Mouse (Mus musculus): ENCODE results near the gene Lsg1. TPM values are rescaled to one million over a fixed set of nuclear protein-coding genes. Genes with fewer than 3 reads are reported as not detected.

Gene Lsg1
- polyA plus RNA-seq, 1 experiment from 2014 or later: 17.5 TPM

DNA sequence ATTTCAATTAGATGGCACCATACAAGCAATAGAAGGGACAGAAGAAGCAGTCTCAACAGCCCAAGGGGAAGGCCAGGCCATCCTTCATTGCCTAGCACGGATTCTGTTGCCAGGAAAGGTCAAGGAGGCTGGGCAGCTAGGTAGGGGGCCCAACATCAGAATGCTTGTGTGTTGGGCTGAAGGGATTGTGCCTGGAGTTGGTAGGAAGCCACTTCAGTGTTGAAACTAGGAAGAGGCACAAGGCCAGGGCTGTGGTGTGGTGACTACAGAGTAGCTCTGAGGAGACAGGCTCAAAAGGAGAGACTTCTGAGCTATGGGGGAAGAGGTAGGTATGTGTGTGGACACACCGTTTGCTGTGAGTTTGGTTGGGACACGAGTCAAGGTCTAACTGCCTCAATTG is 8.0 kb upstream of the Lsg1 start:
- 23% methylated on average over 3 of the region's 3 CpGs for WGBS (ENCODE audit: insufficient replicate concordance)
- Histone ChIP-seq H3K27me3 (ENCODE audit: control insufficient read depth, insufficient read depth, low read depth, low read length) (peaks cover 12% of the 10 kb centered on the region), H3K36me3 (ENCODE audit: control insufficient read depth, insufficient read depth) (no peaks in the 10 kb centered on the region), H3K9ac (ENCODE audit: low read depth, low read length) (no peak overlapping the region), H3K4me3 (ENCODE audit: low read depth, low read length) (no peak overlapping the region), H3K4me2 (ENCODE audit: low read depth, low read length) (no peak overlapping the region), H3K9me3 (replicated peaks; ENCODE audit: control insufficient read depth, low read length) (no peaks in the 10 kb centered on the region), H3K4me1 (ENCODE audit: control insufficient read depth, low read depth, low read length) (peaks cover 3% of the 10 kb centered on the region; the same call in 1 of the 2 replicates), H3K27ac (ENCODE audit: low read length) (no peak overlapping the region)
- no peak for ATAC-seq (ENCODE audit: low read depth)

DNA sequence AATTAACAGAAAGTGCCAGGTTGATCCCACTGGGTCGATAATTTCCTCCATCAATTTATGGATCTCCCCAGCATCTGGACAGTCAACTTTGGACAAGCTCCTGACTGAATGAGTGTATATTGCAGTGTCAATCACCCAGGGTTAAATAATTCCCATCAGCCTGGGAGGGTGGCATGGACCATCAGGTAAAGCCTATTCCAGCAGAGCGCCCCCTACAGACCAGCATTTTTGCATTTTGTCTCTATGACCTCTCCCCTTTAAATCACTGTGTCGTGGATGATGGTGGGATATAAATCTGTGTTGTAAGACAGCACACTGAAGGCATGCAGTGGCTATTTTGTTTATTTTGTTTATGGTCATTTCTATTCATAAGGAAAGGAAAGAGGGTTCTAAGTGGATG is 4.6 kb upstream of the Lsg1 start:
- H3K36me3 ChIP-seq (ENCODE audit: control insufficient read depth, insufficient read depth): no peaks in the 10 kb centered on the region
- no peaks in the 10 kb centered on the region for H3K9me3 ChIP-seq (replicated peaks; ENCODE audit: control insufficient read depth, low read length)
- ATAC-seq (ENCODE audit: low read depth): no peak
- H3K4me3 ChIP-seq (ENCODE audit: low read depth, low read length): no peak overlapping the region
- H3K4me1 ChIP-seq (ENCODE audit: control insufficient read depth, low read depth, low read length): peaks cover 5% of the 10 kb centered on the region
- no peak overlapping the region for H3K4me2 ChIP-seq (ENCODE audit: low read depth, low read length)
- no peaks in the 10 kb centered on the region for H3K27me3 ChIP-seq (ENCODE audit: control insufficient read depth, insufficient read depth, low read depth, low read length)
- H3K27ac ChIP-seq (ENCODE audit: low read length): no peak overlapping the region
- 37% methylated on average over 3 of the region's 3 CpGs for WGBS (ENCODE audit: insufficient replicate concordance)
- H3K9ac ChIP-seq (ENCODE audit: low read depth, low read length): no peak overlapping the region

DNA sequence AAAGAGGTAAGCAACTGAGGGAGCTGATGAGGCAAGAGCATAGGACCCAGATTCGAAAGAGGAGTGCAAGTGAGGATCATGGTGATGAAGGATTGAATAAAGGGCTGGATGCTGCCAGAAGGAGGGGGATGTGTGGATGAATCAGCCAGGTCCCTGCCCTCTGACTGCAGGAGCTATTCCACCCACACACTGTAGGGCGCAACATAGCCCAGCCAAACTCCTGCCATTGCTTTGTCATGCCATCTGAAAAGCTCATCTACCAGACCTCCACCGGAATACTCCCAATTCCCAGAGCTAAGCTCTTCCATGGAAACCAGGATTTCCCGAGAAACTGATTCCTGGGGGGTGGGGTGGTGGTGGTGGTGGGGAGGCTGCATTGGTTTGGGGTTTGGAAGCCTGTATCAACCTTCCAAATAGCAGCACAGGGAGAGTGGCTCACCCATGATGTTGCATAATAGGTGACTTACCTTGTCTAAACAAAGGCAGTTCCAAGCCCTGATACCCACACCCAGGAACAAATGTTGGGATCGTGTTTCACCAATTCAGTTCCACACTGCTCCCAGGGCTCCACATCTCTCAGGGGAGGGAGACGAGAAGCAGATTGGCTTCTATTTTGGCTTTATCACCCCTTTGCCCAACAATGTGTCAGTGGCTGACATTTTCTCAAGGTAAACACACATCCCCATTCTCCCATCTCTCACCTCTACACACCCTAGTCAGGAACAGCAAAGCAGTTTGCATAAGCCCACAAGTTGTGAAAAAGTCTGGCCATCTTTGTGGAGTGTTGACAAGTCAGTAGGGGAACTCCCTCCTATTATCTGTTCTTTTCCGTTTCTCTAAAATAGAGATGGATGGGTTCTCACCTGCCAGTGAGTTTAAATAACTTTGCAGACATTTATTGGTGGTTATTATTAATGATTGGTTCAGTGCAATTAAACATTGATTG is 3.1 kb upstream of the Lsg1 start:
- Histone ChIP-seq H3K27me3 (ENCODE audit: control insufficient read depth, insufficient read depth, low read depth, low read length) (no peaks in the 10 kb centered on the region), H3K9ac (ENCODE audit: low read depth, low read length) (no peak overlapping the region), H3K9me3 (replicated peaks; ENCODE audit: control insufficient read depth, low read length) (no peaks in the 10 kb centered on the region), H3K36me3 (ENCODE audit: control insufficient read depth, insufficient read depth) (no peaks in the 10 kb centered on the region; the same call in 1 of the 2 replicates), H3K4me1 (ENCODE audit: control insufficient read depth, low read depth, low read length) (peaks cover 14% of the 10 kb centered on the region), H3K4me3 (ENCODE audit: low read depth, low read length) (no peak overlapping the region), H3K4me2 (ENCODE audit: low read depth, low read length) (no peak overlapping the region), H3K27ac (ENCODE audit: low read length) (no peak overlapping the region)
- WGBS (ENCODE audit: insufficient replicate concordance): 32% methylated on average over 7 of the region's 7 CpGs
- ATAC-seq (ENCODE audit: low read depth): no peak

DNA sequence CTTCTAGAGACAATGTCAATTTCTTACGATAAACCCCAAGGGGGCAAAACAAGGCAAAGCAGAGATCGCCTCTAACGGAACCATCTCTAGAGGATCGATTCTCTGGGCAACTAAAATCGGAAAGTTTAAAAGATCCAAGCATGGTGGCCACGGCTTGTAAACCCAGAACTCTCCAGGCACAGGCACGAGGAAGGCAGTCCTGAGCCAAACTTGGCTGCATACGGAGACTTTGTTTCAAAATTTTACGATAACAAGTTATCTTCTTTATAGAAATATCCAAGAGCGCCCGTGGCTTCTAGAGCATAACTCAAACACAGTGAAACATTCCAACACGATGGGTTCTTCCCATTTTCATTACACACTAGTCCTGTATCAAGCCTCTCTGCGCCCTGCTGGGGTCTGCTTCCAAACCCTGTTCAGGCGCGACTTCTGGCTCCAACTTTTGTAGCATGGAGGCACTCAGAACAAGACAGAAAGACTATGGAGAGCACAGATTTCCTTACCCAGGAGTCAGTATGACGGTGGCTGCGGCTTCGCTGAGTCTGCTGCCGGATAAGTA is 378 bp downstream of the Lsg1 start:
- 1% methylated on average over 19 of the region's 19 CpGs for WGBS (ENCODE audit: insufficient replicate concordance)
- Histone ChIP-seq H3K4me2 (ENCODE audit: low read depth, low read length) (peak overlapping the region; percentile 89), H3K4me3 (ENCODE audit: low read depth, low read length) (peak overlapping the region; percentile 94), H3K36me3 (ENCODE audit: control insufficient read depth, insufficient read depth) (peaks cover 23% of the 10 kb centered on the region), H3K9me3 (replicated peaks; ENCODE audit: control insufficient read depth, low read length) (no peaks in the 10 kb centered on the region), H3K27ac (ENCODE audit: low read length) (peak overlapping the region; percentile 52; the same call in 1 of the 2 replicates), H3K27me3 (ENCODE audit: control insufficient read depth, insufficient read depth, low read depth, low read length) (no peaks in the 10 kb centered on the region), H3K4me1 (ENCODE audit: control insufficient read depth, low read depth, low read length) (peaks cover 12% of the 10 kb centered on the region), H3K9ac (ENCODE audit: low read depth, low read length) (peak overlapping the region; percentile 84)
- 0 out of 2 replicates have a peak, but pooled peaks have one; percentile 4 for ATAC-seq (ENCODE audit: low read depth)

DNA sequence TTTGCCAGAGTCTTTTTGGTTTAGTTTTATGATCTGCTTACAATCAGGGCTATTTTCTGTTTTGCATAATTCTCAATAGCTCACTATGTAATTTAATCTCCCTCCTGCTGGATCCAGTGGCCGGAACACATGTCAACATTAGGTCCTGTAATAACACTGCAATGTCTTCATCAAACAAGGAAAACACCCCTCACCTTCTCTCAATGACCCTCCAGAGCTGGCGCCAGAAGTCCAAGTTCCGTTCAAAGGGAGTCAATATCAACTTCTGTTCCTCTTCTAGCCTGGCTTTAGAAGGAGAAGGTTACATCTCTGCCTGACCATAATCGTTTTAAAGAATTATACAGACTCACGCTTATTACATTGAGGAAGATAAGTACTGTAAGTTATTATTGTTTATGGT is 6.6 kb downstream of the Lsg1 start:
- ATAC-seq (ENCODE audit: low read depth): no peak
- Histone ChIP-seq H3K36me3 (ENCODE audit: control insufficient read depth, insufficient read depth) (peaks cover 64% of the 10 kb centered on the region), H3K27me3 (ENCODE audit: control insufficient read depth, insufficient read depth, low read depth, low read length) (no peaks in the 10 kb centered on the region), H3K4me3 (ENCODE audit: low read depth, low read length) (no peak overlapping the region), H3K4me2 (ENCODE audit: low read depth, low read length) (no peak overlapping the region), H3K9me3 (replicated peaks; ENCODE audit: control insufficient read depth, low read length) (no peaks in the 10 kb centered on the region), H3K27ac (ENCODE audit: low read length) (no peak overlapping the region), H3K9ac (ENCODE audit: low read depth, low read length) (no peak overlapping the region), H3K4me1 (ENCODE audit: control insufficient read depth, low read depth, low read length) (no peaks in the 10 kb centered on the region)
- WGBS (ENCODE audit: insufficient replicate concordance): 81% methylated on average over 5 of the region's 5 CpGs

DNA sequence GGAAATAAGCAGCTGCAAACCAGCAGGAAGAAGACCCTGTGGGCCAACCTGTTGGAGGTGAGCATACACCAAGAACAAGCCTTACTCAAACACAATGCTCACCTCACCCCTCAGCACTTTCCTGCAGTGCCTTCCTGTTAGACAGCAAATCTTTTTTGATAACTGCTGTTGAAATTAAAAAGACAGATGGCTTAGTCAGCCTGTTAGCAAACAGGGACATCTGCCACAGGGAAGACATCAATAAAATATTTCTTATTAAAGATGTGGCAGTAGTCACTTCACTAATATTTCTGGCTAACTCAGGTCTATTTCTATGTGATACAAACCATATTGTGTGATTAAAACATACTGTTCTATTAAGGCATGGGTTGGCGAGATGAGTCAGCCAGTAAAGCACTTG is 11.0 kb downstream of the Lsg1 start:
- 63% methylated on average over 1 of the region's 1 CpGs for WGBS (ENCODE audit: insufficient replicate concordance)
- H3K36me3 ChIP-seq (ENCODE audit: control insufficient read depth, insufficient read depth): peaks cover 47% of the 10 kb centered on the region

DNA sequence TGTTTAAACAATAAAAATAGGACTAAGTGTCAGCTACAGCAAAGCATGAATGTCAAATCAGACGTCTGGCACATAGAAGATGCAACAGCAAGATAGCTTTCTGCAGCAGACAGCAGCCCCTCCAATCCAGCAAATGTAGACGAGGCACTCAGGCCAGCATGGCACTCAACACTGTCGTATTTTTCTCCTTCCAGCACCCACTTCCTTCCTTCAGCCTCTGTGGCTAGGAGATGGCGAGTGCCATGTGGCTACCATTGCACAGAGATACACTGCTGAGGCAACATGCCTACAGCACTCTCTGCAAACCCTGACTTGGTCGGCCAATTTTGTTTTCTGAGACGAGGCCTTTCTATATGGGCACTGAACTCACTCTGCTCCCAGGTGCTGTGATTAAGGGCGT is 11.6 kb downstream of the Lsg1 start:
- Histone ChIP-seq H3K4me2 (ENCODE audit: low read depth, low read length) (no peak overlapping the region), H3K27ac (ENCODE audit: low read length) (no peak overlapping the region), H3K9me3 (replicated peaks; ENCODE audit: control insufficient read depth, low read length) (no peaks in the 10 kb centered on the region), H3K36me3 (ENCODE audit: control insufficient read depth, insufficient read depth) (peaks cover 47% of the 10 kb centered on the region), H3K9ac (ENCODE audit: low read depth, low read length) (no peak overlapping the region), H3K4me3 (ENCODE audit: low read depth, low read length) (no peak overlapping the region), H3K4me1 (ENCODE audit: control insufficient read depth, low read depth, low read length) (no peaks in the 10 kb centered on the region), H3K27me3 (ENCODE audit: control insufficient read depth, insufficient read depth, low read depth, low read length) (no peaks in the 10 kb centered on the region)
- WGBS (ENCODE audit: insufficient replicate concordance): 51% methylated on average over 7 of the region's 7 CpGs
- no peak for ATAC-seq (ENCODE audit: low read depth)

More for the DNA sequence above, 11.0 kb downstream of the Lsg1 start:
- Histone ChIP-seq H3K27me3 (ENCODE audit: control insufficient read depth, insufficient read depth, low read depth, low read length) (no peaks in the 10 kb centered on the region), H3K4me2 (ENCODE audit: low read depth, low read length) (no peak overlapping the region), H3K4me1 (ENCODE audit: control insufficient read depth, low read depth, low read length) (no peaks in the 10 kb centered on the region), H3K4me3 (ENCODE audit: low read depth, low read length) (no peak overlapping the region), H3K27ac (ENCODE audit: low read length) (no peak overlapping the region), H3K9ac (ENCODE audit: low read depth, low read length) (no peak overlapping the region), H3K9me3 (replicated peaks; ENCODE audit: control insufficient read depth, low read length) (no peaks in the 10 kb centered on the region)
- no peak for ATAC-seq (ENCODE audit: low read depth)

DNA sequence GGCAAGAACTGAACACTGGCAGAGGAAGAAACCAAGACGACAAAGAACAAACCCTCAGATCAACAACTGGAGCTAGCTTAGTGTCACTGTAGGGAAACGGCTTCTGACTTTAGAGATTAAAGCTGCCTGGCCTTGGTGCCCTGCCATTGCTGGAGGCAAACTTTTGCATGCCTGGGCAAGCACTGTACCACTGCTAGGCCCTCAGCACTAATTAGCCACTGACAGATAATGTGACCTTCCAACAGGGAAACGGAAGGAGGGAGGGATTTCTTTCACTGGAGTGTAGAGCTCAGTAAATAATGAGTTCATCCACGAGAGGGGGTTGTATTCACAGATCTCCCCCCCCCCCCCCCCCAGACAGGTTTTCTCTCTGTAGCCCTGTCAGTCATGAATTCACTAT is 15.2 kb downstream of the Lsg1 start:
- no peaks in the 10 kb centered on the region for H3K9me3 ChIP-seq (replicated peaks; ENCODE audit: control insufficient read depth, low read length)
- 57% methylated on average over 4 of the region's 4 CpGs for WGBS (ENCODE audit: insufficient replicate concordance)
- no peak for ATAC-seq (ENCODE audit: low read depth)
- H3K27me3 ChIP-seq (ENCODE audit: control insufficient read depth, insufficient read depth, low read depth, low read length): no peaks in the 10 kb centered on the region
- H3K36me3 ChIP-seq (ENCODE audit: control insufficient read depth, insufficient read depth): peaks cover 57% of the 10 kb centered on the region
- H3K4me3 ChIP-seq (ENCODE audit: low read depth, low read length): no peak overlapping the region
- no peaks in the 10 kb centered on the region for H3K4me1 ChIP-seq (ENCODE audit: control insufficient read depth, low read depth, low read length)
- H3K9ac ChIP-seq (ENCODE audit: low read depth, low read length): no peak overlapping the region
- no peak overlapping the region for H3K4me2 ChIP-seq (ENCODE audit: low read depth, low read length)
- H3K27ac ChIP-seq (ENCODE audit: low read length): no peak overlapping the region

DNA sequence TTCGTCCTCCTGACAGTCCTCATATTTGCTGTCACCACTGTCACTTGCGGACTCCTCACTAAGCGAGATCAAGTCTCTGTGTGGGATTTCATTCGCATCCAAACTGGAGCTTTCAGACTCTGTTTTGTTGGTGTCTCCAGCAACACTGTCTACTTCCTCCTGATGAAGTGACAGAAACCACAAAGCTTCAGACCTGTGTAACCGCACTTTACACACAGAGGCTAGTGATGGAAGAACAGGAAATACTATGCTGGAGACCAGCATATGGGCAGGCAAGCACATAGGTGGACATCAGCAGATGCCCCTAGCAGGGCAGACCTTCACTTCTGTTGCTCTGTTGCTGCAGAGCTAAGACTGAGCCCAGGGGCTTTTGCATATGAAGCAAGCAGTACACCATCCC is 16.0 kb downstream of the Lsg1 start:
- Histone ChIP-seq H3K27ac (ENCODE audit: low read length) (no peak overlapping the region), H3K4me2 (ENCODE audit: low read depth, low read length) (no peak overlapping the region), H3K9ac (ENCODE audit: low read depth, low read length) (no peak overlapping the region), H3K36me3 (ENCODE audit: control insufficient read depth, insufficient read depth) (peaks cover 62% of the 10 kb centered on the region), H3K27me3 (ENCODE audit: control insufficient read depth, insufficient read depth, low read depth, low read length) (no peaks in the 10 kb centered on the region), H3K4me1 (ENCODE audit: control insufficient read depth, low read depth, low read length) (no peaks in the 10 kb centered on the region), H3K4me3 (ENCODE audit: low read depth, low read length) (no peak overlapping the region), H3K9me3 (replicated peaks; ENCODE audit: control insufficient read depth, low read length) (no peaks in the 10 kb centered on the region)
- WGBS (ENCODE audit: insufficient replicate concordance): 67% methylated on average over 5 of the region's 5 CpGs
- ATAC-seq (ENCODE audit: low read depth): no peak

Data from liver, embryonic 16.5 days (tissue).